Mouse (Mus musculus) inflammation-experienced regulatory T-cells (primary cell): ENCODE results near the gene Farp1. TPM values are rescaled to one million over a fixed set of nuclear protein-coding genes. Genes with fewer than 3 reads are reported as not detected.

Source experiments
- polyA plus RNA-seq, 2 experiments: library from polyadenylated mRNA; unstranded; fragments of 100-300 nt; shearing (Covaris generic); gene quantifications; one replicate each; pipeline ENCODE4 v1.2.1; 2017

The Farp1 gene
- 1 to 10 TPM; 5.7 to 9.1 TPM for polyA plus RNA-seq

DNA sequence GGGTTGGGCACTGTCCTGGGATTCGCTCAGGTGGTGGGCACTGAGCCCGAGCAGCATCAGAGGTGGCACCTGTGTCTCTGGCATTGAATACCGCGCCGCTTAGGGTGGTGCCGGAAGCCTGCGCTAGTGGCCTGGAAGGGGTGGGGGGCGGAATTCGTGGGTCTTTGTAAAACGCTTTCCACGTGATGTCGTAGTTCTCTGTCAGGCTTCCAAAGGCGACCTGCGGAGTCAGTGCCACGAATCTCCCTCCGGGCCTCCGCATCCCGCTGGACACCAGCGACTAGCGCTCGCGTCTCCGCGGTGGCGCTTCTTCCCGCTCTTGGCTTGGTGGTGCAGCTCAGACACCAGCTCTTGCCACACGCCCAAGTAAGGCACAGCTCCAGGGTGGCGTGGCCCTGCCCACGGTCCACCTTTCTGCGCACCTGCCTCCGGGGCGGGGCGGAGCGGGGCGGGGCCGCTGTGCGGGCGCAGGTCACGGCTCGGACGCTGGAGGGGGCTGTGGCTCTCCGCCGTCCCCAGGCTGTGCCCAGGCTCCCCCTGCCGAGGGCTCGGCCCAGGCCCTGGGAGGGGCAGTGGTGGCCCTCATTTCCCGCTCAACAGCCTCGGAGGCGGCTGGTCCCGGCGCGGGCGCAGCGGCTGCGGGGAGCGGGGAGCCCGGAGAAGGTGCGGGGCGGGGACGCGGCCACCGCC lies at the start of gene Farp1:
Farp1 (plus strand) TSS at position 228 of the 690 bp plus-strand sequence.

Other genes with a start within 250 kb of the Farp1 start
- 10 to 100 TPM; 34.3 to 41.9 TPM for gene Ipo5, start 124.0 kb upstream of the Farp1 start, polyA plus RNA-seq